Mouse (Mus musculus) NIH3T3 (cell line): ENCODE data around the gene Olfr20.
A peak's percentile ranks its signal among the peaks of the same experiment; 100 is the strongest.
"Not testable (repeated sequence)": the region's sequence is repeated elsewhere in the genome, so short reads cannot be mapped to it uniquely, and the experiment has no call there.

ENCODE experiments used
- DNase-seq: peaks from one replicate; pipeline ENCODE4 v3.0.0-alpha.2; 2012; ENCODE audit warnings: low read depth

Gene Olfr20

DNA sequence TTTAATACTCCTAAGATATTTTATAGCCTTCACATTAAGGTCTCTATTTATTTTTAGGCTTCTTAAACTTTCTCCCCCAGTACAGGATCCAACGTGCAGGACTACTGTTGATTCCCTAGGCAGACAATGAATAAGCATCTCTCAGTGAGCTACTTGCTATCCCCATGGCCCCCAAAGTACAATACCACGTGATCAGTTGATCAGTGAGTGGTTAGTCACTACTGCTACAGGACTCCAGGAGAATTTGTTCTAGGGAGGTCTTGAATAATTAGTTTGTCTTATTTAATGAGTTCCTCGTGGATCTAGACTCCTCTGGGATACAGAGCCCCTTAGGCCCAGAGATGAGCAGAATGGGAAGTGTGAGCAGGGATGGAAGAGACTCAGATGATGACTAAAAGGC, at the start of gene Olfr20:
TSS of gene Olfr20 (plus strand) at position 301 of the 400 bp plus-strand sequence.
- DNase-seq = no peak

- DNase-seq = no peak
Observed at GRCm38 (mm10) chr11:73303123-73303522, 47.5 kb upstream of the Olfr20 start.

- DNase-seq = no peak
Observed at GRCm38 (mm10) chr11:73315961-73316360, 34.6 kb upstream of the Olfr20 start.

- not testable (repeated sequence) for DNase-seq
Observed at GRCm38 (mm10) chr11:73318581-73318980, 32.0 kb upstream of the Olfr20 start.

GRCm38 (mm10) chr11:73321064-73321463, 29.5 kb upstream of the Olfr20 start:
- not testable (repeated sequence) for DNase-seq

- DNase-seq = no peak
Observed at GRCm38 (mm10) chr11:73323906-73324830, 26.4 kb upstream of the Olfr20 start.

DNA sequence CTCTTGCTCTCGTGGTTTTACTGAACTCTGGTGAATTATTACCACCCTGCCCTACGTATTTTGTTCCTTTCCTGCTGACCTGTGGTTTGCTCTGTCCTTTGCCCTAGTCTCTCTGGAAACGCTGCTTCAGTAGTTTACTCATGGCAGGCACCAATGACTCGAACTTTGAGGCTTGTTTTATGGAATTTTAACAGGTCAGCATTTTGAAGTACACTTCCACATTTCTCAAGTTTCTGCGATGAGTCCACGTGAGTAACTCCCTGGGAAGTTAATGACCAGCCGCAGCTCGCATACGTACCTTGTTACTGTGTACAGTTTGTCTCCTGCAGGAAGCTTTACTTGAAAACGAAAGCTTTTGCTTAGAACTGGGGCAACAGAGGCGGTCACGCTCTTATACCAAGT, 24.1 kb upstream of the Olfr20 start:
- DNase-seq = peak; percentile 57

DNA sequence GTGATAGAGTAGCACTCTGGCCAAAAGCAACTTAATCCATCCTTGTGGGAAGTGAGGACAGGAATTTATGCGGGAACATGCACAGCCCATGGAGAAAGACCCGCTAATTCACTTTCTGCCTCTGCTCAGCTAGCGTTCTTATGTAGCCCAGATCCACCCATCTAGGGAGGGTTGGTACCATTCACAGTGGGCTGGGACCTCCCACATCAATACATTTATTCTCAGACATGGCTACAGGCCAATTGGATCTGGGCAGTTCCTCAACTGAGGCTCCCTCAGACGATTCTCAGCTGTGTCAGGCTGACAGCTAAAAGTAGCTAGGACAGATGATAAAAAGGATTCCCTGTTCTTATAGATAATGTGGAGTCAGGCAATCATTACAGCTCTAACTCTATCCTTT, 23.2 kb upstream of the Olfr20 start:
- DNase-seq = peak; percentile 11

DNA sequence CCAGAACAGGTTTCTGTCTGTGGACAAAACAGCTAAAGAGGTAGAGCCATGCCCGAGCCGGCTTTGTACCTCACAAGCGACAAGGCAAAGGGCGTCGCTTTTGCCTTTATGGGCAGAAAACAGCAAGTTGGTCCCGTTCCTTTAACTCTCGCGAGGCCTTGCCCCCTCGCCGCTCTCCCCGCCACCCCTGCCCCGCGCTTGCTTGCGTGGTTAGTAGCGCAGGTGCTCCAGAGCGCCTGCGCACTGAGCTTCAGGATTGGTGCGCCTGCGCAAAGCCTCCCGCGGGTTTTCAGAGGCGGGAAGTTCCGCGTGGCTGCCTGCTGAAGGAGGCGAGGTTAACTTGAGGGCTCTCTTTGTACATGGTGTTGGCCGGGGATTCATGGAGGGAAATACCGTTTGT, 21.1 kb upstream of the Olfr20 start, which contains the start of the genes Aspa, Gm49340 and Spata22:
TSS of gene Aspa (minus strand) at position 155 of the 400 bp plus-strand sequence.
TSS of gene Gm49340 (plus strand) at position 300 of the 400 bp plus-strand sequence.
TSS of gene Spata22 (plus strand) at position 300 of the 400 bp plus-strand sequence.
- DNase-seq = no peak

DNA sequence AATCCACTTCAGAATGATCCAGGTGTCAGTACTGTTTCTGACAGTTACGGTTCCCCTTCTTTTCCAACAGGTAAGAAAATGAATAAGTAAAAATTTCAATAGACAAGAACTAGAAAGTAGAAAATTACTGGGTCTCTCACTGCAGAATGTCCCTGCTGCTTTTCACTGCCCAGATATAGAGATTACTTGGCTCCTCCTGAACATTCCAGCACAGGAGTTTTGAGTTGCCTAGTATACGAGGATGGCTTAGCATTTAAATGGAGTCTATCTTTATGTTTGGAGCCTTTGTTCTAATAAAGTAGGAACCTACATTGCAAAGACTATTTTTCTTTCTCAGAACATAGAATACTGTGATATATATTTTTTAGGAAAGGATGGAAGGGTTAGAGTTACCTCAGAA, 17.2 kb upstream of the Olfr20 start:
- no peak for DNase-seq

DNA sequence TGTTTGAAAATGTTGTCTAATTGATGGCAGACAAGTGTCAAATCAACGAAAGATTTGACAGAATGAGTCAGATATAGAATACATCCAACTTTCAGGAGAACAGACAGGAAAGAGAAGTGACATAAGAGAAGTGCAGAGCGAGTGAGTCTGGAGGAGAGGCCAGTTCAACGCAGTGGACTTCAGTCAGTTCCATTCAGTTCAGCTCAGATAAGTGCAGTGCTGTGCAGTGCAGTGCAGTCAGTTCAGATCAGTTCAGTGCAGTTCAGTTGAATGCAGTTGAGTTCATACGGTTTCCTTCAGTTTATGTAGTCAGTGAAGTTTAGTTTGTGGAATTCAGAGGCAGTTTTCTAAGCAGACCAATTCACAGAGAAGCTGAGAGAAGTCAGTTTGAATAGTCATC, 13.7 kb upstream of the Olfr20 start:
- no peak for DNase-seq

GRCm38 (mm10) chr11:73370946-73371345, 20.4 kb downstream of the Olfr20 start, which contains the start of gene Olfr376:
Gene Olfr376, plus strand, starts transcription at chr11:73371246.
- DNase-seq = no peak

- DNase-seq = peak; percentile 25
Observed at GRCm38 (mm10) chr11:73395374-73395773, 44.8 kb downstream of the Olfr20 start.

DNA sequence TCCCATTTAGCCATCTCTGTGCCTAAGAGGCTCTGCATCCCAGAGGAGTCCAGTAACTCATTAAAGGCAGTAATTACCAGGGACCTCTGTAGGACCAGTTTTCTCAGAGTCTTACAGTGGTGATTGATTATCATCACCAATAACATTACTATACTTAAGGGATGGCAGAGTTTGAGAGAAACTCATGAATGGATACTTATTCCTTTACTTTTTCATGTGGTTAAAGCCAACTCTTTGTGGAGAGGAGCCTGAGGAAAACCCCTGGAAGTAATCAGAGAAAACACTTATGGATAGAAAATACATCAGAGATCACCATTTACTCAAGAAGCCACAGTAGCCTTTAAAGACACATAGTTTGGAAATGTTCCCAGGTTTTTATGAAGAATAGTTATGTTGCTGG, 48.9 kb downstream of the Olfr20 start, which contains the start of gene Olfr1:
TSS of gene Olfr1 (minus strand) at position 101 of the 400 bp plus-strand sequence.
- DNase-seq = no peak
